Mouse (Mus musculus) cerebellum, postnatal 4 days (tissue): Measurements from ENCODE around the gene Eml3.
"Not testable (repeated sequence)": the region's sequence is repeated elsewhere in the genome, so short reads cannot be mapped to it uniquely, and the experiment has no call there.

Experiments used
- DNase-seq, 2 experiments: peaks; one replicate each; pipeline ENCODE4 v3.0.0; 2022; ENCODE audit warnings: low spot score in 2 of 2, mixed read lengths in 1 of 2

Eml3 gene

GRCm38 (mm10) chr19:8952241-8952640, 22.9 kb downstream of the Eml3 start:
- DNase-seq: no peak

- DNase-seq: peak; percentile 69 to 88
Measured at GRCm38 (mm10) chr19:8953135-8954039, 24.0 kb downstream of the Eml3 start, which contains the start of gene Tut1. Tut1 (plus strand) TSS chr19:8953847.

- no peak for DNase-seq
Measured at GRCm38 (mm10) chr19:8954171-8954570, 24.8 kb downstream of the Eml3 start.

GRCm38 (mm10) chr19:8962256-8962655, 32.9 kb downstream of the Eml3 start:
- DNase-seq: no peak

- DNase-seq: no peak
Measured at GRCm38 (mm10) chr19:8965075-8965474, 35.7 kb downstream of the Eml3 start.

- DNase-seq: no peak
Measured at GRCm38 (mm10) chr19:8965771-8966170, 36.4 kb downstream of the Eml3 start.

- no peak for DNase-seq
Measured at GRCm38 (mm10) chr19:8966198-8966589, 36.8 kb downstream of the Eml3 start.

GRCm38 (mm10) chr19:8966590-8967372, 37.4 kb downstream of the Eml3 start, which contains the start of gene Eef1g:
Eef1g (plus strand) TSS chr19:8967041.
- DNase-seq: peak; percentile 91 to 97

GRCm38 (mm10) chr19:8967373-8967743, 38.0 kb downstream of the Eml3 start:
- DNase-seq: no peak

GRCm38 (mm10) chr19:8967893-8968292, 38.5 kb downstream of the Eml3 start:
- DNase-seq: no peak

GRCm38 (mm10) chr19:8972491-8972890, 43.1 kb downstream of the Eml3 start:
- not testable (repeated sequence) for DNase-seq

GRCm38 (mm10) chr19:8974638-8975037, 45.3 kb downstream of the Eml3 start:
- DNase-seq: no peak

- no peak for DNase-seq
Measured at GRCm38 (mm10) chr19:8975491-8975890, 46.1 kb downstream of the Eml3 start.

- DNase-seq: no peak
Measured at GRCm38 (mm10) chr19:8976535-8976934, 47.2 kb downstream of the Eml3 start.

GRCm38 (mm10) chr19:8980771-8981170, 51.4 kb downstream of the Eml3 start:
- no peak for DNase-seq

GRCm38 (mm10) chr19:8981450-8982168, 52.3 kb downstream of the Eml3 start:
- DNase-seq: no peak

- no peak for DNase-seq
Measured at GRCm38 (mm10) chr19:8982303-8983149, 53.2 kb downstream of the Eml3 start.

- DNase-seq: no peak
Measured at GRCm38 (mm10) chr19:8983150-8983650, 53.8 kb downstream of the Eml3 start.

GRCm38 (mm10) chr19:8984255-8984868, 55.0 kb downstream of the Eml3 start:
- peak in 1 of 2 experiments; percentile 49 for DNase-seq

GRCm38 (mm10) chr19:8985891-8986290, 56.5 kb downstream of the Eml3 start:
- DNase-seq: no peak
